Mouse (Mus musculus) MEL (cell line): ENCODE data around the gene Dpp9. TPM values are rescaled to one million over a fixed set of nuclear protein-coding genes. Genes with fewer than 3 reads are reported as not detected.

Experiments used
- DNase-seq: peaks from one replicate; pipeline ENCODE4 v3.0.0; 2011; ENCODE audit warnings: low read depth, low spot score
- H3K27ac ChIP-seq: 2 replicates; pipeline ENCODE4 v1.5.1; 2012; ENCODE audit warnings: low read depth, mild to moderate bottlenecking, control low read depth, low read length, moderate library complexity; ENCODE audit not compliant: control insufficient read depth
- H3K27me3 ChIP-seq, 2 experiments: fragments of 150-350 bp in 1 of 2; sonication (generic) in 1 of 2; 2 replicates each; pipeline ENCODE4 v1.6.1; 2012; ENCODE audit warnings: low read length in 2 of 2, mild to moderate bottlenecking in 2 of 2, improper control_type of control experiment in 1 of 2, moderate library complexity in 1 of 2; ENCODE audit not compliant: insufficient read depth in 2 of 2, control insufficient read depth in 1 of 2
- H3K36me3 ChIP-seq, 2 experiments: 2 replicates each; pipeline ENCODE4 v1.6.1; 2012 to 2014; ENCODE audit warnings: low read length in 2 of 2, improper control_type of control experiment in 1 of 2, inconsistent platforms in 1 of 2, mild to moderate bottlenecking in 1 of 2; ENCODE audit not compliant: insufficient read depth in 2 of 2, control insufficient read depth in 1 of 2
- H3K4me1 ChIP-seq, 2 experiments: fragments of 150-350 bp in 1 of 2; sonication (generic) in 1 of 2; 2 replicates each; pipeline ENCODE4 v1.6.1; 2012; ENCODE audit warnings: low read length in 2 of 2, improper control_type of control experiment in 1 of 2, mild to moderate bottlenecking in 1 of 2; ENCODE audit not compliant: insufficient read depth in 2 of 2, control insufficient read depth in 1 of 2
- H3K4me3 ChIP-seq, 2 experiments: fragments of 150-350 bp in 1 of 2; sonication (generic) in 1 of 2; 2 replicates each; pipeline ENCODE4 v1.5.1; 2012; ENCODE audit warnings: low read depth in 2 of 2, low read length in 2 of 2, mild to moderate bottlenecking in 2 of 2, moderate library complexity in 2 of 2, control low read depth in 1 of 2, improper control_type of control experiment in 1 of 2; ENCODE audit not compliant: control insufficient read depth in 1 of 2, insufficient read depth in 1 of 2
- H3K79me2 ChIP-seq: 2 replicates; pipeline ENCODE4 v1.6.1; 2012; ENCODE audit warnings: mild to moderate bottlenecking, low read length, moderate library complexity; ENCODE audit not compliant: control insufficient read depth, poor library complexity, insufficient read depth
- H3K9ac ChIP-seq: 2 replicates; pipeline ENCODE4 v1.6.1; 2012; ENCODE audit warnings: low read depth, mild to moderate bottlenecking, control low read depth, low read length, moderate library complexity; ENCODE audit not compliant: control insufficient read depth, poor library complexity, severe bottlenecking
- H3K9me3 ChIP-seq: fragments of 150-350 bp; sonication (generic); replicated peaks from 2 replicates; pipeline ENCODE4 v1.6.1; 2012; ENCODE audit warnings: mild to moderate bottlenecking, low read length, improper control_type of control experiment, moderate library complexity; ENCODE audit not compliant: insufficient read depth
- CHD1 ChIP-seq: IDR thresholded peaks from 2 replicates; pipeline ENCODE4 v1.6.1; 2012; ENCODE audit warnings: low read depth, mild to moderate bottlenecking, inconsistent platforms, low read length, improper control_type of control experiment
- CTCF ChIP-seq, 3 experiments: IDR thresholded peaks in 2 of 3; conservative IDR thresholded peaks in 1 of 3; 2 replicates each; pipeline ENCODE4 v1.5.1; 2011 to 2012; ENCODE audit warnings: low read length in 3 of 3, low read depth in 2 of 3, mild to moderate bottlenecking in 2 of 3, improper control_type of control experiment in 1 of 3, inconsistent platforms in 1 of 3, mixed read lengths in 1 of 3, moderate library complexity in 1 of 3; ENCODE audit not compliant: control insufficient read depth in 1 of 3, insufficient read depth in 1 of 3, poor library complexity in 1 of 3, severe bottlenecking in 1 of 3
- ELF1 ChIP-seq: IDR thresholded peaks from 2 replicates; pipeline ENCODE4 v1.6.1; 2014; ENCODE audit warnings: low read depth, mild to moderate bottlenecking, inconsistent platforms, low read length, improper control_type of control experiment, moderate library complexity
- GABPA ChIP-seq: IDR thresholded peaks from 2 replicates; pipeline ENCODE4 v1.6.1; 2012; ENCODE audit warnings: low read depth, mild to moderate bottlenecking, inconsistent platforms, low read length, improper control_type of control experiment, moderate library complexity
- GATA1 ChIP-seq: IDR thresholded peaks from 2 replicates; pipeline ENCODE4 v1.6.1; 2011; ENCODE audit warnings: low read depth, low read length, improper control_type of control experiment
- JUND ChIP-seq: IDR thresholded peaks from 2 replicates; pipeline ENCODE4 v1.6.1; 2011; ENCODE audit warnings: low read depth, mild to moderate bottlenecking, improper control_type of control experiment, low read length
- KAT2A ChIP-seq: conservative IDR thresholded peaks from 2 replicates; pipeline ENCODE4 v1.6.1; 2012; ENCODE audit warnings: low read depth, low read length, improper control_type of control experiment, inconsistent platforms
- MAFK ChIP-seq: IDR thresholded peaks from 2 replicates; pipeline ENCODE4 v1.6.1; 2011; ENCODE audit warnings: low read depth, mild to moderate bottlenecking, low read length, improper control_type of control experiment, borderline replicate concordance
- MAX ChIP-seq: IDR thresholded peaks from 2 replicates; pipeline ENCODE4 v1.6.1; 2011; ENCODE audit warnings: low read length, improper control_type of control experiment
- MYB ChIP-seq: IDR thresholded peaks from 2 replicates; pipeline ENCODE4 v1.6.1; 2011; ENCODE audit warnings: mild to moderate bottlenecking, low read depth, low read length, improper control_type of control experiment
- MYC ChIP-seq: IDR thresholded peaks from 2 replicates; pipeline ENCODE4 v1.6.1; 2011; ENCODE audit warnings: low read depth, mild to moderate bottlenecking, low read length, improper control_type of control experiment, moderate library complexity
- NELFE ChIP-seq: IDR thresholded peaks from 2 replicates; pipeline ENCODE4 v1.6.1; 2011; ENCODE audit warnings: low read depth, low read length, improper control_type of control experiment
- POLR2AphosphoS2 ChIP-seq: IDR thresholded peaks from 2 replicates; pipeline ENCODE4 v1.6.1; 2011; ENCODE audit warnings: low read length, improper control_type of control experiment
- POLR2AphosphoS5 ChIP-seq: IDR thresholded peaks from 2 replicates; pipeline ENCODE4 v1.6.1; 2012; ENCODE audit warnings: low read depth, borderline replicate concordance, mild to moderate bottlenecking, inconsistent platforms, low read length, moderate library complexity, mixed read lengths
- RAD21 ChIP-seq: IDR thresholded peaks from 2 replicates; pipeline ENCODE4 v1.6.1; 2011; ENCODE audit warnings: mild to moderate bottlenecking, low read depth, low read length, improper control_type of control experiment
- RCOR1 ChIP-seq: IDR thresholded peaks from 2 replicates; pipeline ENCODE4 v1.6.1; 2012; ENCODE audit warnings: low read depth, mild to moderate bottlenecking, inconsistent platforms, low read length, improper control_type of control experiment
- SIN3A ChIP-seq: IDR thresholded peaks from 2 replicates; pipeline ENCODE4 v1.6.1; 2012; ENCODE audit warnings: low read length, improper control_type of control experiment, inconsistent platforms
- TAL1 ChIP-seq: IDR thresholded peaks from 2 replicates; pipeline ENCODE4 v1.6.1; 2012; ENCODE audit warnings: mild to moderate bottlenecking, inconsistent platforms, low read length, moderate library complexity, mixed read lengths
- TBP ChIP-seq: IDR thresholded peaks from 2 replicates; pipeline ENCODE4 v1.8.0; 2011; ENCODE audit warnings: low read depth, low read length, improper control_type of control experiment
- USF1 ChIP-seq: IDR thresholded peaks from 2 replicates; pipeline ENCODE4 v1.6.1; 2014; ENCODE audit warnings: low read depth, mild to moderate bottlenecking, inconsistent platforms, low read length, improper control_type of control experiment, moderate library complexity
- USF2 ChIP-seq, 2 experiments: IDR thresholded peaks; 2 replicates each; pipeline ENCODE4 v1.6.1; 2011 to 2012; ENCODE audit warnings: improper control_type of control experiment in 2 of 2, low read length in 2 of 2, borderline replicate concordance in 1 of 2, inconsistent platforms in 1 of 2, low read depth in 1 of 2, mild to moderate bottlenecking in 1 of 2; ENCODE audit not compliant: insufficient read depth in 1 of 2
- ZKSCAN1 ChIP-seq: IDR thresholded peaks from 2 replicates; pipeline ENCODE4 v1.6.1; 2012; ENCODE audit warnings: low read depth, mild to moderate bottlenecking, inconsistent platforms, low read length, improper control_type of control experiment, moderate library complexity
- ZMIZ1 ChIP-seq: IDR thresholded peaks from 2 replicates; pipeline ENCODE4 v1.6.1; 2012; ENCODE audit warnings: low read depth, mild to moderate bottlenecking, inconsistent platforms, low read length, improper control_type of control experiment, moderate library complexity
- polyA plus RNA-seq, 2 experiments: library from polyadenylated mRNA; stranded (reverse) in 1 of 2; unstranded in 1 of 2; fragments of >175 nt in 1 of 2; fragments of >200 nt in 1 of 2; gene quantifications; 2 replicates each; pipeline versions ENCODE4 v1.2.1 to v1.2.4; 2012; ENCODE audit warnings: low replicate concordance in 2 of 2, low read depth in 1 of 2; ENCODE audit not compliant: insufficient read length in 2 of 2, insufficient read depth in 1 of 2, missing spikeins in 1 of 2
- total RNA-seq: library from RNA; depleted of rRNA; stranded (reverse); fragments of 300-350 nt; gene quantifications from 2 replicates; pipeline ENCODE4 v1.2.3, GENCODE M21; 2012

Gene Dpp9
- total and polyA plus RNA-seq, 3 experiments, result 36.3 to 67.2 TPM; not detected in 1

DNA sequence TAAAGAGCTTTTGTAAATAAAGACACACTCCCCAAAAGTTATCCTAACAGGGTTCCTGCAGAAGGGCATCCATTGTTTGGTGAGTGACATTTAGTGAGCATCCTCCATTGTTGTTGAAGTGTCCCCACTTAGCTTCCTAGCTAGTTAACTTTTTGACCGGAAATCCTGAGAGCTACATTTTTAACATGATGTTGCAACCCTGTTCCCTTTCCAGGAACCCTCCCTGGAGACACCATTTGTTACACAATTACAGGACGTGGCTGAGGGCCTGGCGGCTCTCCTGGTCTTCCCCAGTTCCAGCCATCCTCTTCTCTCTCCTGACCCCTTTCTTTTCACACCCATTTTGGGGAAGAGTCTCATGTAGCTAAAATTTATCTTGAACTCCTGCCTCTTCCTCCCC, 1.1 kb upstream of the Dpp9 start:
- no peak for DNase-seq
- no peaks in the 10 kb centered on the region; a peak in 1 of 4 replicates for H3K27me3 ChIP-seq
- H3K9me3 ChIP-seq, result no peaks in the 10 kb centered on the region
- peaks cover 0 to 3% of the 10 kb centered on the region in 2 experiments; a peak in 1 of 4 replicates for H3K36me3 ChIP-seq
- TF ChIP-seq POLR2AphosphoS5, result no peak
- TF ChIP-seq CHD1, result no peak
- TF ChIP-seq USF1, result no peak
- no peak for TF ChIP-seq ZKSCAN1
- TF ChIP-seq RAD21, result no peak
- no peak for TF ChIP-seq ZMIZ1
- TF ChIP-seq ELF1, result no peak
- TF ChIP-seq POLR2AphosphoS2, result no peak
- no peak for TF ChIP-seq TAL1
- TF ChIP-seq MAFK, result no peak
- no peak for TF ChIP-seq KAT2A
- TF ChIP-seq RCOR1, result no peak
- TF ChIP-seq, all 39 proteins: peak for 0
- H3K9ac ChIP-seq, result no peak overlapping the region
- no peak overlapping the region for H3K4me3 ChIP-seq
- H3K79me2 ChIP-seq, result peaks cover 13% of the 10 kb centered on the region
- H3K4me1 ChIP-seq, result peaks cover 0 to 17% of the 10 kb centered on the region in 2 experiments; a peak in 3 of 4 replicates
- no peak overlapping the region for H3K27ac ChIP-seq

- no peak for DNase-seq
- Histone ChIP-seq H3K79me2 (peaks cover 13% of the 10 kb centered on the region), H3K36me3 (peaks cover 0 to 3% of the 10 kb centered on the region in 2 experiments; a peak in 1 of 4 replicates), H3K4me3 (peak overlapping the region; percentile 43 to 98), H3K4me1 (peaks cover 0 to 17% of the 10 kb centered on the region in 2 experiments; a peak in 3 of 4 replicates)
- TF ChIP-seq MYC (0 out of 2 replicates have a peak, but pooled peaks have one; percentile 21), MAX (peak; percentile 35; the same call in 1 of the 2 replicates), TAL1 (no peak)
- TF ChIP-seq, all 39 proteins: peak for 2
- H3K9me3 ChIP-seq, result no peaks in the 10 kb centered on the region
- peak overlapping the region; percentile 61 for H3K9ac ChIP-seq
- no peaks in the 10 kb centered on the region; a peak in 1 of 4 replicates for H3K27me3 ChIP-seq
- H3K27ac ChIP-seq, result peak overlapping the region; percentile 30
These were observed 546 bp upstream of the Dpp9 start for GRCm38 (mm10) chr17:56219251-56219650.

DNA sequence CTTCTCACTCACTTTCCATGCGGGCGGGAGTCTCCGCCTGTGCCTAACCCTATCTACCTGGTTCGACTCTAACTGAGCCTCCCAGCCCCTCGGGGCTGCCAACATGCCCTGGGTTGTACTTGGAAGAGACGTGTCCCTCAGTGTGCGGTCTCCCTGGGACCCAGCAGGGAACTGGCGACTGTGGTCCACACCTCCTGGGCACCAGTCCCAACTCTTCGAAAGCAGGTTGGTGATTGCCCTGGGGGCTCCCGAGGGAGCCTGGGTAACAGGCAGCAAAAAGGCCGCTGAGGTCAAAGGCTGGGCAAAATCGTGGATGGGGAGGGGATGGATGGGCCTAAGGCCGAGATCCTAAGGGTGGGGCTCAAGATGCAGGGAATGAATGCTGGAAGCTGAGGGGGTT, 1.0 kb downstream of the Dpp9 start:
- Histone ChIP-seq H3K27me3 (no peaks in the 10 kb centered on the region; a peak in 1 of 4 replicates), H3K9me3 (no peaks in the 10 kb centered on the region), H3K27ac (no peak overlapping the region), H3K9ac (peak overlapping the region; percentile 91), H3K4me3 (peak overlapping the region; percentile 92 to 98; a peak in 3 of 4 replicates), H3K79me2 (peaks cover 13% of the 10 kb centered on the region), H3K4me1 (peaks cover 0 to 17% of the 10 kb centered on the region in 2 experiments; a peak in 3 of 4 replicates), H3K36me3 (peaks cover 0 to 3% of the 10 kb centered on the region in 2 experiments; a peak in 1 of 4 replicates)
- TF ChIP-seq TBP, result no peak
- TF ChIP-seq GABPA, result no peak
- TF ChIP-seq RAD21, result no peak
- TF ChIP-seq USF2 (IDR thresholded peaks at IDR 0.05; ENCODE audit: borderline replicate concordance in 1 of 2, insufficient read depth in 1 of 2, low read depth in 1 of 2, low read length in 2 of 2), result no peak
- no peak for TF ChIP-seq CTCF (IDR thresholded peaks at IDR 0.05 in 2 of 3, conservative IDR thresholded peaks at IDR 0.05 in 1 of 3; ENCODE audit: control insufficient read depth in 1 of 3, insufficient read depth in 1 of 3, low read depth in 2 of 3, low read length in 3 of 3, poor library complexity in 1 of 3, severe bottlenecking in 1 of 3)
- TF ChIP-seq ZKSCAN1, result no peak
- TF ChIP-seq TAL1, result no peak
- no peak for TF ChIP-seq JUND
- TF ChIP-seq GATA1, result no peak
- TF ChIP-seq KAT2A, result no peak
- no peak for TF ChIP-seq NELFE
- no peak for TF ChIP-seq SIN3A
- no peak for TF ChIP-seq MYB
- TF ChIP-seq MAX, result no peak
- no peak for DNase-seq
